Mouse (Mus musculus) CH12.LX (cell line): ENCODE data around the gene Pus10. TPM values are rescaled to one million over a fixed set of nuclear protein-coding genes. Genes with fewer than 3 reads are reported as not detected.
A peak's percentile ranks its signal among the peaks of the same experiment; 100 is the strongest.

ENCODE experiments used
- DNase-seq: peaks from one replicate; pipeline ENCODE4 v3.0.0-alpha.2; 2013; ENCODE audit errors: extremely low read depth
- H3K27ac ChIP-seq: 2 replicates; pipeline ENCODE4 v1.5.1; 2012; ENCODE audit warnings: low read depth, mild to moderate bottlenecking, control low read depth, moderate library complexity; ENCODE audit not compliant: insufficient read depth
- H3K27me3 ChIP-seq: replicated peaks from 2 replicates; pipeline ENCODE3; 2012; ENCODE audit warnings: inconsistent platforms
- H3K36me3 ChIP-seq, 2 experiments: replicated peaks in 1 of 2; 2 replicates each; pipeline versions ENCODE3 to v1.6.1; 2012; ENCODE audit warnings: inconsistent platforms in 1 of 2, low read length in 1 of 2, mild to moderate bottlenecking in 1 of 2, mixed read lengths in 1 of 2, moderate library complexity in 1 of 2; ENCODE audit not compliant: control insufficient read depth in 1 of 2, insufficient read depth in 1 of 2
- H3K4me1 ChIP-seq, 2 experiments: 2 replicates each; pipeline ENCODE4 v1.6.1; 2012; ENCODE audit warnings: inconsistent platforms in 1 of 2, moderate library complexity in 1 of 2; ENCODE audit not compliant: insufficient read depth in 2 of 2, control insufficient read depth in 1 of 2
- H3K4me2 ChIP-seq: 2 replicates; pipeline ENCODE4 v1.6.1; 2012; ENCODE audit warnings: low read depth, mild to moderate bottlenecking, control low read depth; ENCODE audit not compliant: poor library complexity, insufficient read depth, severe bottlenecking
- H3K4me3 ChIP-seq, 3 experiments: fragments of 150-350 bp in 1 of 3; sonication (generic) in 1 of 3; replicated peaks in 1 of 3; 2 replicates each; pipeline versions ENCODE3 to v1.5.1; 2011 to 2012; ENCODE audit warnings: low read depth in 2 of 3, low read length in 2 of 3, mild to moderate bottlenecking in 2 of 3, moderate library complexity in 2 of 3, control low read depth in 1 of 3, improper control_type of control experiment in 1 of 3, inconsistent platforms in 1 of 3, mixed read lengths in 1 of 3; ENCODE audit not compliant: poor library complexity in 1 of 3
- H3K79me2 ChIP-seq: replicated peaks from 2 replicates; pipeline ENCODE4 v1.6.1; 2012; ENCODE audit warnings: mild to moderate bottlenecking, moderate library complexity; ENCODE audit not compliant: control insufficient read depth, poor library complexity, insufficient read depth, severe bottlenecking; ENCODE audit errors: extremely low read depth
- H3K9ac ChIP-seq: 2 replicates; pipeline ENCODE4 v1.6.1; 2012; ENCODE audit warnings: low read depth, mild to moderate bottlenecking, control low read depth, moderate library complexity; ENCODE audit not compliant: insufficient read depth
- H3K9me3 ChIP-seq: replicated peaks from 2 replicates; pipeline ENCODE3; 2012; ENCODE audit warnings: low read length, inconsistent platforms, mixed read lengths
- CHD1 ChIP-seq: IDR thresholded peaks from 2 replicates; pipeline ENCODE4 v1.6.1; 2012; ENCODE audit warnings: low read depth, low read length, improper control_type of control experiment, inconsistent platforms
- CTCF ChIP-seq, 2 experiments: IDR thresholded peaks in 1 of 2; conservative IDR thresholded peaks in 1 of 2; 2 replicates each; pipeline ENCODE4 v1.5.1; 2011 to 2012; ENCODE audit warnings: low read depth in 2 of 2, low read length in 2 of 2, improper control_type of control experiment in 1 of 2, inconsistent platforms in 1 of 2, mild to moderate bottlenecking in 1 of 2, moderate library complexity in 1 of 2
- ELF1 ChIP-seq: IDR thresholded peaks from 2 replicates; pipeline ENCODE4 v1.6.1; 2014; ENCODE audit warnings: low read depth, mild to moderate bottlenecking, inconsistent platforms, low read length, improper control_type of control experiment
- EP300 ChIP-seq: IDR thresholded peaks from 2 replicates; pipeline ENCODE4 v1.6.1; 2011; ENCODE audit warnings: low read length, improper control_type of control experiment
- GABPA ChIP-seq: IDR thresholded peaks from 2 replicates; pipeline ENCODE4 v1.6.1; 2012; ENCODE audit warnings: low read depth, low read length, improper control_type of control experiment, inconsistent platforms; ENCODE audit not compliant: insufficient replicate concordance
- JUND ChIP-seq: conservative IDR thresholded peaks from 2 replicates; pipeline ENCODE4 v1.6.1; 2011; ENCODE audit warnings: low read depth, low read length, improper control_type of control experiment
- KAT2A ChIP-seq: IDR thresholded peaks from 2 replicates; pipeline ENCODE4 v1.6.1; 2012; ENCODE audit warnings: low read length, improper control_type of control experiment, inconsistent platforms; ENCODE audit not compliant: insufficient replicate concordance
- MAFK ChIP-seq: IDR thresholded peaks from 2 replicates; pipeline ENCODE4 v1.6.1; 2011; ENCODE audit warnings: low read length, improper control_type of control experiment; ENCODE audit not compliant: insufficient replicate concordance
- MAX ChIP-seq: IDR thresholded peaks from 2 replicates; pipeline ENCODE4 v1.6.1; 2011; ENCODE audit warnings: low read length, improper control_type of control experiment
- MAZ ChIP-seq: IDR thresholded peaks from 2 replicates; pipeline ENCODE4 v1.6.1; 2012; ENCODE audit warnings: low read depth, mild to moderate bottlenecking, inconsistent platforms, low read length, improper control_type of control experiment, moderate library complexity
- MYC ChIP-seq: IDR thresholded peaks from 2 replicates; pipeline ENCODE4 v1.6.1; 2011; ENCODE audit warnings: low read depth, mild to moderate bottlenecking, improper control_type of control experiment, low read length
- NELFE ChIP-seq: IDR thresholded peaks from 2 replicates; pipeline ENCODE4 v1.6.1; 2011; ENCODE audit warnings: low read depth, low read length, improper control_type of control experiment
- NRF1 ChIP-seq: IDR thresholded peaks from 2 replicates; pipeline ENCODE4 v1.6.1; 2014; ENCODE audit warnings: low read depth, mild to moderate bottlenecking, inconsistent platforms, low read length, improper control_type of control experiment, moderate library complexity
- POLR2A ChIP-seq: IDR thresholded peaks from 2 replicates; pipeline ENCODE4 v1.6.1; 2011; ENCODE audit warnings: low read depth, mild to moderate bottlenecking, improper control_type of control experiment, low read length
- POLR2AphosphoS2 ChIP-seq: IDR thresholded peaks from 2 replicates; pipeline ENCODE4 v1.6.1; 2011; ENCODE audit warnings: low read depth, low read length, improper control_type of control experiment
- RAD21 ChIP-seq: IDR thresholded peaks from 2 replicates; pipeline ENCODE4 v1.6.1; 2011; ENCODE audit warnings: low read depth, mild to moderate bottlenecking, low read length, improper control_type of control experiment, moderate library complexity
- RCOR1 ChIP-seq: conservative IDR thresholded peaks from 2 replicates; pipeline ENCODE4 v1.6.1; 2012; ENCODE audit warnings: low read depth, mild to moderate bottlenecking, inconsistent platforms, low read length, improper control_type of control experiment
- SIN3A ChIP-seq: IDR thresholded peaks from 2 replicates; pipeline ENCODE4 v1.6.1; 2012; ENCODE audit warnings: low read length, improper control_type of control experiment, inconsistent platforms
- TCF12 ChIP-seq: IDR thresholded peaks from 2 replicates; pipeline ENCODE4 v1.6.1; 2014; ENCODE audit warnings: low read depth, mild to moderate bottlenecking, inconsistent platforms, low read length, improper control_type of control experiment
- UBTF ChIP-seq: IDR thresholded peaks from 2 replicates; pipeline ENCODE4 v1.6.1; 2012; ENCODE audit warnings: low read depth, mild to moderate bottlenecking, inconsistent platforms, low read length, improper control_type of control experiment, moderate library complexity
- USF1 ChIP-seq: IDR thresholded peaks from 2 replicates; pipeline ENCODE4 v1.6.1; 2014; ENCODE audit warnings: low read depth, mild to moderate bottlenecking, inconsistent platforms, low read length, improper control_type of control experiment
- USF2 ChIP-seq: conservative IDR thresholded peaks from 2 replicates; pipeline ENCODE4 v1.6.1; 2011; ENCODE audit warnings: low read depth, low read length, improper control_type of control experiment
- ZC3H11A ChIP-seq: IDR thresholded peaks from 2 replicates; pipeline ENCODE4 v1.6.1; 2012; ENCODE audit warnings: low read depth, mild to moderate bottlenecking, inconsistent platforms, low read length, improper control_type of control experiment
- ZKSCAN1 ChIP-seq: IDR thresholded peaks from 2 replicates; pipeline ENCODE4 v1.6.1; 2012; ENCODE audit warnings: low read depth, inconsistent platforms, low read length, improper control_type of control experiment, borderline replicate concordance
- ZNF384 ChIP-seq: IDR thresholded peaks from 2 replicates; pipeline ENCODE4 v1.6.1; 2012; ENCODE audit warnings: low read depth, low read length, improper control_type of control experiment, inconsistent platforms
- dilution Hi-C: fragments of 300-500 bp; cut with MboI; formaldehyde crosslinking; loops from 2 replicates; pipeline ENCODE4 v1.14.3; 2020; ENCODE audit warnings: low sequenced_read_pairs; ENCODE audit not compliant: extremely low pct_unique_long_range_greater_than_20kb, extremely low pct_ligation_motif_present
- in situ Hi-C: fragments of 300-500 bp; cut with MboI; formaldehyde crosslinking; loops from 3 replicates; pipeline ENCODE4 v1.14.3; 2019; ENCODE audit warnings: low sequenced_read_pairs, low pct_ligation_motif_present, low pct_unique_long_range_greater_than_20kb, mixed read lengths
- polyA plus RNA-seq: library from polyadenylated mRNA; unstranded; fragments of >175 nt; gene quantifications from 2 replicates; pipeline ENCODE4 v1.2.1, GENCODE M21; 2012; ENCODE audit warnings: low read depth; ENCODE audit not compliant: insufficient read length
- total RNA-seq, 2 experiments: library from RNA; depleted of rRNA; stranded (reverse); fragments of 300-350 nt in 1 of 2; fragments of >200 nt in 1 of 2; gene quantifications; 2 replicates each; pipeline ENCODE4 v1.2.3; 2012 to 2014

The Pus10 gene
- total and polyA plus RNA-seq, 3 experiments = 57.6 to 113 (median 92.3) TPM

DNA sequence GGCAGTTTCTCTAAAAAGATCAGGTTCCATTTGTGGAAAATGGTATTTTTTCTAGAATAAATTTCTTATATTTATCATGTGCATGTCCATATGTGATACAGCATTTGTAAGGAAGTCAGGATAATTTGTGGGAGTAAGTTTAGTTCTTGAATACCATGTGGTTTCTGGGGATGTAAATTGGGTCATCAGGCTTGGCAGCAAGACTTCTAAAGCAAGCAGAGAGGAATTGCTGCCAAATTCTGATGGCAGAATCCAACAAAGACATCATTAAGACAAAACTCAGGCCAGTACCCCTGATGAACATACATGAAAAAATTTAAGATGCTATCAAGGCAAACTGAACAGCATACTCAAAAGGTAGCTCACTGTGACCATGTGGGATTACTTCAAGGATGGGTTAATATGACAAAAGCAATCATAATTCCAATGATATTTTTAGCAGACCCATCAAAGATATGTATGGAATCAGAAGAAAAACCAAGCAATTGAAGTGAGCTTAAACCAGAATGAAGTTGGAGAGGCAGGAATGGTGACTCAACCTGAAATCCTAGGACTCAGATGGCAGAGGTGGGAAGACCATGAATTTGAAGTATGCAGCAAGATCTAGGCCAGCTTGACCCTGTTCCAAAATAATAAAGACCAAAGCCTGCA, 70.5 kb downstream of the Pus10 start:
- Histone ChIP-seq H3K4me1 (peaks cover 4 to 19% of the 10 kb centered on the region in 2 experiments; a peak in 2 of 4 replicates), H3K79me2 (peaks cover 3% of the 10 kb centered on the region; the same call in 1 of the 2 replicates), H3K9ac (no peak overlapping the region), H3K4me2 (no peak overlapping the region), H3K9me3 (no peaks in the 10 kb centered on the region), H3K27me3 (no peaks in the 10 kb centered on the region), H3K27ac (no peak overlapping the region), H3K36me3 (peaks cover 50 to 92% of the 10 kb centered on the region in 2 experiments), H3K4me3 (no peak overlapping the region)
- no peak for DNase-seq
- in situ Hi-C loops = no loop called here
- TF ChIP-seq POLR2A = peak; percentile 37; the same call in 1 of the 2 replicates
- TF ChIP-seq GABPA = no peak
- TF ChIP-seq NRF1 = no peak
- no peak for TF ChIP-seq ZKSCAN1
- TF ChIP-seq MAX = no peak
- TF ChIP-seq ELF1 = no peak
- TF ChIP-seq RAD21 = no peak
- 0 out of 2 replicates have a peak, but pooled peaks have one; percentile 4 for TF ChIP-seq MAFK
- dilution Hi-C loops = no loop called here

DNA sequence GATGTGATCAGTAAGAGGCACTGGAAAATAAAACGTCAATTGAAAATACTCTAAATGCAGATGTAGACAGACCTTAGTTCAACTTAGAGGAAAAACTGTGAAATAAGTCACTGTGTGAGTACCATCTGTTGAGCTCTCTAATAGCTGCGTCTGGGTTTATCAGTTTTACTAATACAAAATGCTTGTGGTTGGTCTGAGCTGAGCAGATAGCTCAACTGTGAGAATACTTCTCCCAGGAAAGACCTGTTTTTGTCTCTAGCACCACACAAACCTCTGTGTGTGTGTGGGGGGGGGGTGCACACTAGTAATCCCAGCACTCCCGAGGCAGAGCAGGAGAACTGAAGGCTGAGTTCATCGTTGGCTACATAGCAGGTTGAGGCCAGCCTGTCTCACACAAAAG, 75.4 kb downstream of the Pus10 start:
- peaks cover 19% of the 10 kb centered on the region for H3K79me2 ChIP-seq

More for the DNA sequence above, 75.4 kb downstream of the Pus10 start:
- peaks cover 61 to 92% of the 10 kb centered on the region in 2 experiments for H3K36me3 ChIP-seq
- H3K9me3 ChIP-seq = no peaks in the 10 kb centered on the region
- H3K27me3 ChIP-seq = no peaks in the 10 kb centered on the region
- H3K4me1 ChIP-seq = peaks cover 0 to 5% of the 10 kb centered on the region in 2 experiments; a peak in 1 of 4 replicates
- dilution Hi-C loops = no loop called here
- TF ChIP-seq USF2 (no peak), CTCF (conservative IDR thresholded peaks at IDR 0.05 in 1 of 2, IDR thresholded peaks at IDR 0.05 in 1 of 2; ENCODE audit: low read depth in 2 of 2, low read length in 2 of 2) (no peak), SIN3A (no peak), POLR2AphosphoS2 (no peak; the same call in 1 of the 2 replicates), ZC3H11A (no peak), MAZ (no peak), USF1 (no peak), JUND (no peak), NELFE (no peak), UBTF (no peak), RCOR1 (no peak), MYC (no peak), RAD21 (no peak), TCF12 (no peak), KAT2A (no peak), CHD1 (no peak), ZNF384 (no peak), EP300 (no peak)
- TF ChIP-seq, all 38 proteins: peak for 0
- Histone ChIP-seq H3K4me3 (no peak overlapping the region), H3K27ac (no peak overlapping the region), H3K4me2 (no peak overlapping the region), H3K9ac (no peak overlapping the region)
- in situ Hi-C loops = no loop called here
- no peak for DNase-seq
